Mouse (Mus musculus) cerebellum, adult 11-12 months (tissue): ENCODE results near the gene Cspg4.

ENCODE experiments used
- DNase-seq: peaks from one replicate; pipeline ENCODE4 v3.0.0; 2022

The Cspg4 gene

DNA sequence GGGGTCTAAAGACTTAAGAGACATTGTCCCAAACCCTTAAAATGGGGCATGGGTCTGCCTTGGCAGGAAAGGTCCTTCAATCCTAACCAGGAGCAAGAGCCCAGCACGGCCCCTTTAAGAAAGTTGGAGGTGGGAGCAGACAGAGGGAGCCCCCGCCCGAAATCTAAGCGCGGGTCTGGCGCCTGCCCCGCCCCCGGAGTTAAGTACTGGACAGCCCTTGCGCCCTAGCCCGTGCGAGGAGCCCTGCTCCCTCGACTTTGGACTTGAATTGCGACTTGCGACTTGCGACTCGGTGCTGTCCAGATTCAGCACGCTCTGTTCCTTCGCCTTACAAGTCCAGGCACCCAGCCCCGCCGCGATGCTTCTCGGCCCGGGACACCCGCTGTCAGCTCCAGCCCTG, at the start of gene Cspg4:
Cspg4 (plus strand) TSS at position 202 of the 400 bp plus-strand sequence.
- DNase-seq, result no peak

DNA sequence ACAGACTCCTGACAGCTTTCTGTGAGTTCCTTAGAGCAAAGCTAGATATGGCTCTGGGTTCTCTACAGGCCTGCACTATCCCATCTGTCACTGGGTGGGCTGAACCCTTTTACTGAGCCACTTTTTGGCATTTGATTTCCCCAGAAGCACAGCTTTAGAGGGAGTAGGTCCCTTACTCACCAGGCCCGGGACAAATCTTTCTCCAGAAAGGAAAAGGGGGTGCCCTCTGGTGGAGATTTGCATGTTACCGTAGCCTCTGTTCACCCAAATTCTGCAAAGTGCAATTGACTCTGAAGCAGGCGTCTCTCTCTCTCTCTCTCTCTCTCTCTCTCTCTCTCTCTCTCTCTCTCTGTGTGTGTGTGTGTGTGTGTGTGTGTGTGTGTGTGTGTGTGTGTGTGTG, 39.9 kb upstream of the Cspg4 start:
- DNase-seq, result peak; percentile 22

- no peak for DNase-seq
Measured at GRCm38 (mm10) chr9:56825476-56826213, 39.2 kb upstream of the Cspg4 start.

GRCm38 (mm10) chr9:56828146-56828545, 36.7 kb upstream of the Cspg4 start:
- DNase-seq, result no peak

GRCm38 (mm10) chr9:56828841-56829240, 36.0 kb upstream of the Cspg4 start:
- DNase-seq, result no peak

- DNase-seq, result no peak
Measured at GRCm38 (mm10) chr9:56830162-56830561, 34.7 kb upstream of the Cspg4 start.

DNA sequence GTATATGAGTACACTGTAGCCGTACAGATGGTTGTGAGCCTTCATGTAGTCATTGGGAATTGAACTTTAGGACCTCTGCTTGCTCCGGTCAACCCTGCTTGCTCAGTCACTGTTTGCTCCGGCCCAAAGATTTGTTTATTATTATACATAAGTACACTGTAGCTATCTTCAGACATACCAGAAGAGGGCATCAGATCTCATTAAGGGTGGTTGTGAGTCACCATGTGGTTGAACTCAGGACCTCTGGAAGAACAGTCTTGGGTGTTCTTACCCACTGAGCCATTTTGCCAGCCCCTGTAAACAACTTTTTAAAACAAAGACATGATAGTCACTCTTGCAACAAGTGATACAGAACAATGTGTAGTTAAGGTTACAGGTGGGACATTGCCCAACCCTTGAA, 32.9 kb upstream of the Cspg4 start:
- no peak for DNase-seq

DNA sequence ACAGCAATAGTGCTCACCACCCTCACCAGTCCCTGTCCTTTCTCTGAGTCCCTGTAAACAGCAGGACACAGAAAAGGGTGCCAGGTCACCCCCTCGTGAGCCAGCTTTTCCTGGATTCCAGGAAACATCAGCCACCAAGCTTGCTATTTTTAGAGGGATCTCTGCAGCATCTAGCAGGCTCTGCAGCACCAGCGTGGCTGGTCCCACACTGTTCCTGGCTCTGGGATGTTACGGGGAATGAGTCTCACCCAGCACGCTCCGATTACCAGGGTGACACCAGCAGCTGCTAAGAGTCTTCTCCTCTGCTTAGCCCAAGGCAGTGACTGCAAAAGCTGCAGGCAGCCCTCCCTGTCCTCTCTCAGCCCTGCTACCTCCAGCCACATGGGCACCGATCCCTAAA, 31.9 kb upstream of the Cspg4 start:
- no peak for DNase-seq

GRCm38 (mm10) chr9:56835152-56835551, 29.7 kb upstream of the Cspg4 start:
- no peak for DNase-seq

DNA sequence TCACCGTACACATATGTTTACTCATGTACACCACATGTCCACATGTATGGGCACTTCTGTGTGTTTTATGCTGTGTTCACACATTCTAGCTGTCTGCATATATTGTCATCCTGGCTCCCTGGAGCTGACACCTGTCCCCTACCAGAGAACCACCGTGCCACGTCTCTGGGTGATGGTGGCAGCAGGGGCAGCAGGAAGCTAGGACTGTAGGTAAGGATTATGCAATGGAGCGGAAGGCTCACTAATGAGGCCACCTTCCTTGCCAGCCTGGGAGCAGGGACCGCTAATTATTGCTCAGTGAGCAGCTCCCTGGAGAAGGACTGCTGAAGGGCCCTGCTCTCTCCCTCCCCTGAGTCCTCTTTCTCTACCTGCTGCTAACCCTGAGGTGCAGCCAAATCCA, 24.1 kb upstream of the Cspg4 start:
- DNase-seq, result peak; percentile 36

DNA sequence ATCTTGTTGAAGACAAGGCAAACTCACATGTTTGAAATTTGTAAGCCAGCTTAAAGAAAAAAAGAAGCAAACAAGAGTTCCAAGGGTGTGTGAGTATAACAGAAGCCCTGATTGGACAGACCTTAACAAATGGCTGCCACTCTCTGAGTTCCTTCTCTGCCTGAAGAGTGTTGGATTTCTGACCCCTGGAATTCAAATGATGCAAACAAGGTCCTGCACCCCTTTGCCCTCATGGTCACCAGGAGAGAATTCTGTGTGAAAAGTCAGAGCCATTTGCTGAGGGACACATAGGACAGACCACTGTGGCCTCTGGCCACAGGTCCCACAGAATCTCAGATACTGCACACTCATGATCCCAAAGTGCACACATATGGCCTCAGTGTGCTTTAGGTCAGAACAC, 23.0 kb upstream of the Cspg4 start:
- DNase-seq, result no peak

DNA sequence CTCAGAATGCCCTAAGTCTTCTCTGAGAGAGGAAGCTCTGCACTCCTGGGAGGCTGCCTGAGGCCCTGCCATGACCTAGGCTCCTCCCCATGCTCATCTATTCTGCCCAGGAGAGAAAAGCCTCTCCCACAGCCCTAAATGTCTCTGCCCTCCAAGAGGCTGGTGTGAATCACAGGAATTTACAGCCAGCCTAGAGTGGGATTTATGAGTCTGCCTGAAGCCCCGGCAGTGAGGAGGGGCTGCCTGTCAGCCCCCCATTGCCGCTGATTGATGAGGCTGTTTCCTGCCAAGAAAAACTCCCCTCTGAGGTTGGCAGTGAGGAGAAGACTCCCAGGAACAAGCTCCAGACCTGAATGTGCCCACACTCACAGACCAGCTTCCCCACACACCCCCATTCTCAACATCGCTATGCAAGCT, 22.5 kb upstream of the Cspg4 start:
- no peak for DNase-seq

DNA sequence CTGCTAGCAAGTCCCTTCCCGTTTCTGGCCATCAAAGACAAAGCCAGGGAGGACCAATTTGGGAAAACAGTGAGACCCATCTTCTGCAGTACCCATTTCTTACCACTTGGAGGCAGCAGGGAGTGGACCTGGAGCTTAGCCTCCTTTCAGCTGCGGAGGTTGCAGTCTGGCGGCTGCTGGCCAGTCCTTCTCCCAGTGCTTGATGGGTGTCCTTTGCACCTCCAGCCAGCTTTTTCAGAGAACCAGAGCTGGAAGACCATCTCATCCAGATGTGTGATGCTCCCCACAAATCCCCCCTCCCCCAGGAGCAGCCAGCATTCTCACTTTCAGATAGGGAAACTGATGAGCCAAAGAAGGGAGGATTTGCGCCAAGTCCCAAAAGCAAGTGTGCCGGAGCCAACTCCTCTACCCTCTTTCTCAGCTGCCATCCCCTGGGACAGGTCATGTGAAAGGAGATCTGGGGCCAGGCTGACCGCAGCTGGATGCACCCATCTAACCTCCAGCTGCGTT, 21.1 kb upstream of the Cspg4 start:
- DNase-seq, result peak; percentile 57

GRCm38 (mm10) chr9:56844644-56845043, 20.2 kb upstream of the Cspg4 start:
- DNase-seq, result no peak

GRCm38 (mm10) chr9:56847523-56847922, 17.3 kb upstream of the Cspg4 start:
- peak; percentile 52 for DNase-seq

DNA sequence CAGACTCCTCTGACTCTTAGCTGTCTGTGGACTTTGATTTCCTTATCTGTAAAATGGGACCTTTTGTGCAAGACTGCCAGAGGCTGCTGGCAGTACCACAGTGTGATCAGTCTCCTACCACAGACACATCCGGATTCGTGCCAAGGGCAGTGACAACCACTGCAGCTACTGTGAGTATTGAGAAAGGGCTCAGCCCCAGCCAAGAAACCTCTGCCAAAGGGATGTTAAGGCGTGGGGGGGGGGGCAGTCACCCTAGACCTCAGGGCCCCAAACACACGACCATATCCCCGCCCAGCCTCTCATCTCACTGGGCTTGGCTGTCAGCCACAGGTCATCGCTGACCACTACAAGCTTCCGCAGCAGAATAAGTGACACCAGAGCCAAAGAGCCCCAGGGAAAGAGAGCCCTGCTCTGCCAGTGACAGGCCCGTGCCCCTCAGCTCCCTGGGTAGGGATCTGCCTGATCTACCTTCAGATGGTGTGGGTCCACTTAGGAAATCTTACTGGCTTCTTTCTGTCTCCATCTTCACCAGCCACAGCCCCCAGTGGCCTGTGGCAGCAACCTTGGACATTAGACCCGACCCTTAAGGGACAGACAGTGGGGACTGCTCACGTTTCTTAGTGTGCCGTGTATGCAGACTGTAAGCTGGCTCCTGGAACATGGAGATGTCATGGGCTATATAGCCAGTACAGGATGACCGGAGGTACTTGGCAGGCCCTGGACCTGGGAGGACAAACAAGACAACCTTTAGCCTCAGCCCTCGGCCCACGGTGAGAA, 14.5 kb upstream of the Cspg4 start:
- DNase-seq, result no peak

DNA sequence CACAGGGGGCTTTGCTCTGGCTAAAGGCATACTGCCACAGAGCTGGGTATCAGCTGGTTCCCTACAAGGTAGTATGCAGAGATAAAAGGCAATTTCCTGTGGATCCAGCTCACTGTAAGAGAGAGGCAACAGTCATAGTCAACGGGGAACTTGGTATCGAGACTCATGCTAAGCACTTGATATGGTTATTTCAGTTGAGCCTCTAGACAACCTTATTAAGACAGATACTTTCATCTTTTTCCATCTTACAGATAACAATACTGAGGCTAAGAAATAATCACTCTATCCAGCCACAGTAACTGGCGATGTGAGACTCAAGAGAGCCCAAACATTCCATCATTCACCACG, 14.0 kb upstream of the Cspg4 start:
- no peak for DNase-seq

GRCm38 (mm10) chr9:56851778-56852177, 13.1 kb upstream of the Cspg4 start:
- no peak for DNase-seq

DNA sequence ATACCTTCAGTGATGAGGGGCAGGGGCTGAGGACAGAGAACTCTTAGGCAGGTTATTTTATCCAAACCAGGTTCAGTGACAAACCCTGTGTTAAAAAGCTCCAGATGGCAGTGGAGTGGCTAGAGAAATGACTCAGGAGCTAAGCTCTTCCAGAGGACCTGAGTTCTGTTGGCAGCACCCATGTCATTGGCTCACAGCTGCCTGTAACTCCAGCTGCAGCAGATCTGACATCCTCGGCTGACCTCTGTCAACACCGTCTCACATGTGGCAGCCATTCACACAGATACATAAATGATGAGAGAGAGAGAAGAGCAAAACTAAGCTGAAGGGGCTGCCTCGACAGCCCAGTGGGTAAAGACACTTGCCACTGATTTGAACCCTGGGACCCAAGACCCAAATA, 7.4 kb upstream of the Cspg4 start:
- DNase-seq, result no peak

DNA sequence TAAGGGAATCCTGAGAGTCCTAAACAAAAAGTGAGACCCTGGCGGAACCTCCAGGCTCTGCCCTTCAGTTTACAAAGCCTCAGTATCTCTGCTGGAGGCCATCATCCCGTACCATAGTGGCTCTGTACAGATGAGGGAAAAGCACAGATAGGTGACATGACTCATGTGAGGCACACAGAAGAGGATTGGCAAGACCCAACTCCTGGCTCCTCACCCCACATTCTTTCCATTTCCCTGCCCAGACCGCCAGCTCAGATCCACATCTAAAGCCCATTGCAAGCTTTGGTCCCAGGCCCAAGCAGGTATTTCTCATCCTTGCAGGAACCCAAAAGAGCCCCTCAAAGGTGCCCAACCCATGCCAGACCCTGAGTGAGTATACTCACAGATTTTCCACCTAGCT, 4.8 kb upstream of the Cspg4 start:
- no peak for DNase-seq

DNA sequence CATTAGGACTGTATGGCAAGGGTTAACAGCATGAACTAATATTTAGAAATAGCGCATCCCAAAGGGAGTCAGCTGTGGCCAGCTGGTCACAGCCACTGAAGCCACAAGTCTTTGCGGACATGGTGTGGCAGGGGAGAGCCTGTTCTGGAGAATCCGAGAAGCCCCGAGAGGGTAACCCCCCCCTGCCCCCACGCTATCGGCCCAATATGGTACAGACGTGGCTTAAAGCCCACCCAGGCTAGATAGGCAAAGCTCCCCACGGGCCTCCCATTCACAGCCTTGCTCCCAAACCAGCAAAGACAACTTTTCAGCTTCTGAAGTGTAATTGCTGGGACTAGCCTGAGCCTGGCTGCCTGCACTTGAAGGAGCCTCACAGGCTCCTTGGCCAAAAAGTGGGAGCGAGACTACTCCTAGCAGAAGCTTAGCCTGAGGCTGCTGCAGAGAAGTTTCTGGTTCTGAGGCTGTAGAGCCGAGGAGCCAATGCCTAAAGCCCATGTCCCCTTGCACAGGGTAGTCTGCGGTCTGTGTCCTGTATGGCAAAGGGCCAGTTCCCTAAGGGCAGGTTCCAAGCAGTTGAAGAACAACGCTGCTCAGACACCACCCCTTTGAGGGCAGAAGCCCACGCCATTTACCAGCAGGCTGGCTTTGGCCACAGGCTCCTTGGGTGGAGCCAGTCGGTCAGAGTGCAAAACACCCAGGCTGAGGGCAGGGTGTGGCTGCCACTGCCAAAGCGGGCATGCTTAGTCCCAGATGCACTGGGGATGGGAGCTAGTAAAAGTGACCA, 4.2 kb upstream of the Cspg4 start:
- no peak for DNase-seq

- no peak for DNase-seq
Measured at GRCm38 (mm10) chr9:56862863-56863262, 2.0 kb upstream of the Cspg4 start.

DNA sequence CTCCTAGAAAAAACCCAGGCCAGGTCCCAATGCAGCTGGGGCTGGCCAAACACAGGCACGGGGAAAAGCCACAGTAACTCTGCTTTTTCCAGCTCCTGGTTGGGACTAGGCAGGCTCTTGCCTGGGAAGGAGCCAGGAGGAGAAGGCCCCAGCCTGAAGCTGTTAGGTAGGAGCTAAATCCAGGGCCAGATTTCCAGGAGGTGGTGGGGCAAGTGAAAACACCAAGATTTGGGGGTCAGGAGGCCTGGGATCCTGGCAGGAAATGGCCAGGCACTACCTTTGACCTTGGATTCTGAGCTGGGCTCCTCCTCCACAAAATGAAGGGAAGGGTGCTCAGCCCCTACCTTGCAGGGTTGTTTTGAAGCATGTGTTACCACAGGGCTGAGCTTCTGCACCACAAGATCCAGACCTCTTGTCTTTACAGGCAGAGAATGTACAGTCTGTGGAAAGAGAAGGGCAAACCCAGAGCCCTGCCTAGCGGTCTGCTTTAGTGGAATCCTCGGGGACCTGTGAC, 560 bp upstream of the Cspg4 start, which contains the start of gene Odf3l1:
Odf3l1 (minus strand) TSS at position 464 of the 514 bp plus-strand sequence.
- no peak for DNase-seq
